Mouse (Mus musculus): ENCODE measurements around the gene 2010111I01Rik.
A peak's percentile ranks its signal among the peaks of the same experiment; 100 is the strongest.
"Not testable (repeated sequence)": the region's sequence is repeated elsewhere in the genome, so short reads cannot be mapped to it uniquely, and the experiment has no call there.

2010111I01Rik gene

GRCm38 (mm10) chr13:63313748-63314607 is 349.3 kb downstream of the 2010111I01Rik start:
- peak; percentile 24 for DNase-seq (ENCODE audit: low read depth)

- DNase-seq (ENCODE audit: low read depth) = no peak
Measured at GRCm38 (mm10) chr13:63314608-63314920, 349.9 kb downstream of the 2010111I01Rik start.

- DNase-seq (ENCODE audit: low read depth) = not testable (repeated sequence)
Measured at GRCm38 (mm10) chr13:63315111-63315510, 350.4 kb downstream of the 2010111I01Rik start.

GRCm38 (mm10) chr13:63315777-63316176 is 351.1 kb downstream of the 2010111I01Rik start:
- no peak for DNase-seq (ENCODE audit: low read depth)

GRCm38 (mm10) chr13:63316407-63316806 is 351.7 kb downstream of the 2010111I01Rik start:
- DNase-seq (ENCODE audit: low read depth) = no peak

GRCm38 (mm10) chr13:63317681-63318104 is 353.0 kb downstream of the 2010111I01Rik start:
- DNase-seq (ENCODE audit: low read depth) = no peak

GRCm38 (mm10) chr13:63319814-63320213 is 355.1 kb downstream of the 2010111I01Rik start:
- no peak for DNase-seq (ENCODE audit: low read depth)

- no peak for DNase-seq (ENCODE audit: low read depth)
Measured at GRCm38 (mm10) chr13:63321689-63322088, 357.0 kb downstream of the 2010111I01Rik start.

GRCm38 (mm10) chr13:63322756-63323155 is 358.1 kb downstream of the 2010111I01Rik start:
- no peak for DNase-seq (ENCODE audit: low read depth)

GRCm38 (mm10) chr13:63323286-63324075 is 358.8 kb downstream of the 2010111I01Rik start:
- DNase-seq (ENCODE audit: low read depth) = no peak

- DNase-seq (ENCODE audit: low read depth) = no peak
Measured at GRCm38 (mm10) chr13:63324311-63324710, 359.6 kb downstream of the 2010111I01Rik start.

- peak; percentile 28 for DNase-seq (ENCODE audit: low read depth)
Measured at GRCm38 (mm10) chr13:63324978-63325848, 360.5 kb downstream of the 2010111I01Rik start.

GRCm38 (mm10) chr13:63326015-63326414 is 361.3 kb downstream of the 2010111I01Rik start:
- no peak for DNase-seq (ENCODE audit: low read depth)

GRCm38 (mm10) chr13:63330236-63330860 is 365.7 kb downstream of the 2010111I01Rik start:
- DNase-seq (ENCODE audit: low read depth) = no peak

GRCm38 (mm10) chr13:63331379-63331778 is 366.7 kb downstream of the 2010111I01Rik start:
- peak; percentile 42 for DNase-seq (ENCODE audit: low read depth)

GRCm38 (mm10) chr13:63332576-63333300 is 368.0 kb downstream of the 2010111I01Rik start:
- peak; percentile 46 for DNase-seq (ENCODE audit: low read depth)

GRCm38 (mm10) chr13:63335421-63336134 is 370.9 kb downstream of the 2010111I01Rik start:
- DNase-seq (ENCODE audit: low read depth) = peak; percentile 41

GRCm38 (mm10) chr13:63336335-63336734 is 371.6 kb downstream of the 2010111I01Rik start:
- DNase-seq (ENCODE audit: low read depth) = no peak

- DNase-seq (ENCODE audit: low read depth) = no peak
Measured at GRCm38 (mm10) chr13:63337239-63337960, 372.7 kb downstream of the 2010111I01Rik start.

All from c-Kit-positive CD71-positive TER-119-negative erythroid progenitor cells, embryonic 14.5 days (primary cell).